Mouse (Mus musculus) left cerebral cortex, adult 11 months (tissue): ENCODE measurements around the gene Rims1.

Experiments
- DNase-seq: peaks from one replicate; pipeline ENCODE4 v3.0.0; 2022; ENCODE audit warnings: low spot score

The Rims1 gene

DNA sequence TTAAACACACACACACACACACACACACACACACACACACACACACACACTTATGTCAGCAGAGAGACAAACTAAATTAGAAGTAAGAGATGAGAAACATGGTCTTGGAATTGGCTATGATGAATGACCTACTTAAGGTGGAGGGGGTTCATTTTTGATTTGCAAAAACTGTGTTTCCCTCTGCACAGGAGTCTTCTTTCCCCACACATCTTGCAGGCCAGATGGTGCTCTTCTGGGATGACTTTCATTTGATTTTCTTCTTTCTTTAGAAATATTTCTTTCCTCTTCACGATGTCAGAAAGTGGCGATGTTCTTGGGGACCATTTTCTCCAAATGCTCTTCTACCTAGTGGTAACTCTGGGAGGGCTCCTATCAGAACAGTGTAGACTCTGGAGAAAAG is 560.0 kb downstream of the Rims1 start:
- no peak for DNase-seq
